In genomic region chr2:97525107-97525506, GRCm38 (mm10) we compare ENCODE assay signal across 30 mouse cellular contexts.
"Had no signal": no experiment of that assay in that cellular context is flagged by ENCODE, and none has a peak within 500 bp of the region (broad histone marks: within the 10 kb centered on the region; RNA-seq: fewer than 3 reads in every experiment).

No protein-coding gene starts in this region.

- DNase-seq: heart, postnatal 10 days; heart, postnatal 14 days; heart, postnatal 36 days; heart, postnatal 4 days; kidney, adult 11 months; kidney, adult 18-20 months; kidney, adult 2 months; kidney, adult 8-10 months; kidney, adult 9 months; kidney, postnatal 10 days; kidney, postnatal 14 days; kidney, postnatal 25 days; kidney, postnatal 36 days; kidney, postnatal 4 days; layer of hippocampus, adult 9-11 months; layer of hippocampus, postnatal 36 days had no signal

- H3K4me2 ChIP-seq: heart, embryonic 15.5 days; hindbrain, embryonic 12.5 days; hindbrain, embryonic 13.5 days; hindbrain, embryonic 14.5 days; hindbrain, embryonic 15.5 days; intestine, embryonic 15.5 days; kidney, embryonic 15.5 days had no signal

- H3K4me3 ChIP-seq: heart, embryonic 15.5 days; hindbrain, embryonic 10.5 days; hindbrain, embryonic 12.5 days; hindbrain, embryonic 13.5 days; hindbrain, embryonic 15.5 days; intestine, embryonic 15.5 days; kidney, embryonic 15.5 days; layer of hippocampus, adult 2 months; left cerebral cortex, adult 2 months had no signal

- H3K9ac ChIP-seq: heart, embryonic 15.5 days; hindbrain, embryonic 12.5 days; hindbrain, embryonic 13.5 days; hindbrain, embryonic 14.5 days; hindbrain, embryonic 15.5 days; intestine, embryonic 15.5 days; kidney, embryonic 15.5 days had no signal

- H3K4me1 ChIP-seq: heart, embryonic 15.5 days; hindbrain, embryonic 10.5 days; hindbrain, embryonic 12.5 days; intestine, embryonic 15.5 days; kidney, embryonic 15.5 days had no signal

- ATAC-seq: inflammation-experienced regulatory T-cells, adult 6 months; intestine, embryonic 15.5 days; intestine, embryonic 16.5 days; intestine, postnatal 0 days had no signal

- H3K36me3 ChIP-seq: heart, embryonic 15.5 days; hindbrain, embryonic 10.5 days; hindbrain, embryonic 12.5 days; hindbrain, embryonic 13.5 days; hindbrain, embryonic 15.5 days; intestine, embryonic 15.5 days; kidney, embryonic 15.5 days had no signal

- H3K9me3 ChIP-seq: heart, embryonic 15.5 days; hindbrain, embryonic 10.5 days; hindbrain, embryonic 12.5 days; hindbrain, embryonic 13.5 days; hindbrain, embryonic 15.5 days; intestine, embryonic 15.5 days; kidney, embryonic 15.5 days had no signal

- H3K27me3 ChIP-seq: heart, embryonic 15.5 days; hindbrain, embryonic 12.5 days; hindbrain, embryonic 13.5 days; hindbrain, embryonic 15.5 days; intestine, embryonic 15.5 days; kidney, embryonic 15.5 days had no signal

- H3K27ac ChIP-seq: heart, embryonic 15.5 days; hindbrain, embryonic 10.5 days; hindbrain, embryonic 12.5 days; hindbrain, embryonic 13.5 days; hindbrain, embryonic 14.5 days; intestine, embryonic 15.5 days; kidney, embryonic 15.5 days; kidney, postnatal 0 days; layer of hippocampus, adult 2 months; left cerebral cortex, adult 2 months had no signal
